Mouse (Mus musculus): ENCODE data around the gene Dnah6. TPM values are rescaled to one million over a fixed set of nuclear protein-coding genes. Genes with fewer than 3 reads are reported as not detected.

Gene Dnah6
- total and polyA plus RNA-seq, 2 experiments from 2014 or later = 0.12 TPM; not detected in 1

- H3K36me3 ChIP-seq (replicated peaks; ENCODE audit: control insufficient read depth, insufficient read depth, low read length) = no peaks in the 10 kb centered on the region
- H3K27ac ChIP-seq (ENCODE audit: low read depth) = no peak overlapping the region
- no peak for ATAC-seq (ENCODE audit: insufficient read depth, low read depth)
- TF ChIP-seq CTCF (IDR thresholded peaks at IDR 0.05; ENCODE audit: low read depth) (no peak), EP300 (IDR thresholded peaks at IDR 0.05; ENCODE audit: low read depth) (no peak)
- 0 out of 2 replicates have a peak, but pooled peaks cover 5% of the 10 kb centered on the region for H3K4me1 ChIP-seq (ENCODE audit: control insufficient read depth, insufficient read depth)
- no peak overlapping the region for H3K4me2 ChIP-seq (ENCODE audit: low read depth, low read length)
- no peaks in the 10 kb centered on the region for H3K9me3 ChIP-seq (replicated peaks; ENCODE audit: control insufficient read depth, low read length)
- H3K9ac ChIP-seq (replicated peaks; ENCODE audit: low read depth, low read length) = no peak overlapping the region
- H3K27me3 ChIP-seq (ENCODE audit: control insufficient read depth, insufficient read depth, low read length) = no peaks in the 10 kb centered on the region
- WGBS = 29% methylated on average over 7 of the region's 7 CpGs
- DNase-seq (ENCODE audit: low spot score) = peak; percentile 13
- H3K4me3 ChIP-seq (ENCODE audit: low read depth, low read length) = no peak overlapping the region
Observed at GRCm38 (mm10) chr6:72989028-72989736, 232.3 kb downstream of the Dnah6 start.

- no peak for TF ChIP-seq EP300 (IDR thresholded peaks at IDR 0.05; ENCODE audit: low read depth)
- no peak for TF ChIP-seq CTCF (IDR thresholded peaks at IDR 0.05; ENCODE audit: low read depth)
- ATAC-seq (ENCODE audit: insufficient read depth, low read depth) (no peak), DNase-seq (ENCODE audit: low spot score) (no peak)
- Histone ChIP-seq H3K9ac (replicated peaks; ENCODE audit: low read depth, low read length) (no peak overlapping the region), H3K4me3 (ENCODE audit: low read depth, low read length) (no peak overlapping the region), H3K27ac (ENCODE audit: low read depth) (no peak overlapping the region), H3K4me2 (ENCODE audit: low read depth, low read length) (no peak overlapping the region), H3K4me1 (ENCODE audit: control insufficient read depth, insufficient read depth) (no peaks in the 10 kb centered on the region), H3K36me3 (replicated peaks; ENCODE audit: control insufficient read depth, insufficient read depth, low read length) (no peaks in the 10 kb centered on the region), H3K27me3 (ENCODE audit: control insufficient read depth, insufficient read depth, low read length) (no peaks in the 10 kb centered on the region), H3K9me3 (replicated peaks; ENCODE audit: control insufficient read depth, low read length) (no peaks in the 10 kb centered on the region)
- 72% methylated on average over 4 of the region's 4 CpGs for WGBS
Observed at GRCm38 (mm10) chr6:72982506-72982905, 238.9 kb downstream of the Dnah6 start.

- TF ChIP-seq CTCF (IDR thresholded peaks at IDR 0.05; ENCODE audit: low read depth) (no peak), EP300 (IDR thresholded peaks at IDR 0.05; ENCODE audit: low read depth) (no peak)
- no peak overlapping the region for H3K4me3 ChIP-seq (ENCODE audit: low read depth, low read length)
- H3K4me2 ChIP-seq (ENCODE audit: low read depth, low read length) = peak overlapping the region; percentile 31; the same call in 1 of the 2 replicates
- 45% methylated on average over 6 of the region's 6 CpGs for WGBS
- no peak for DNase-seq (ENCODE audit: low spot score)
- ATAC-seq (ENCODE audit: insufficient read depth, low read depth) = no peak
- H3K27me3 ChIP-seq (ENCODE audit: control insufficient read depth, insufficient read depth, low read length) = no peaks in the 10 kb centered on the region
- no peaks in the 10 kb centered on the region for H3K36me3 ChIP-seq (replicated peaks; ENCODE audit: control insufficient read depth, insufficient read depth, low read length)
- H3K9ac ChIP-seq (replicated peaks; ENCODE audit: low read depth, low read length) = no peak overlapping the region
- peak overlapping the region; percentile 67; the same call in 1 of the 2 replicates for H3K27ac ChIP-seq (ENCODE audit: low read depth)
- no peaks in the 10 kb centered on the region for H3K4me1 ChIP-seq (ENCODE audit: control insufficient read depth, insufficient read depth)
- H3K9me3 ChIP-seq (replicated peaks; ENCODE audit: control insufficient read depth, low read length) = no peaks in the 10 kb centered on the region
Observed at GRCm38 (mm10) chr6:72981851-72982250, 239.6 kb downstream of the Dnah6 start.

DNA sequence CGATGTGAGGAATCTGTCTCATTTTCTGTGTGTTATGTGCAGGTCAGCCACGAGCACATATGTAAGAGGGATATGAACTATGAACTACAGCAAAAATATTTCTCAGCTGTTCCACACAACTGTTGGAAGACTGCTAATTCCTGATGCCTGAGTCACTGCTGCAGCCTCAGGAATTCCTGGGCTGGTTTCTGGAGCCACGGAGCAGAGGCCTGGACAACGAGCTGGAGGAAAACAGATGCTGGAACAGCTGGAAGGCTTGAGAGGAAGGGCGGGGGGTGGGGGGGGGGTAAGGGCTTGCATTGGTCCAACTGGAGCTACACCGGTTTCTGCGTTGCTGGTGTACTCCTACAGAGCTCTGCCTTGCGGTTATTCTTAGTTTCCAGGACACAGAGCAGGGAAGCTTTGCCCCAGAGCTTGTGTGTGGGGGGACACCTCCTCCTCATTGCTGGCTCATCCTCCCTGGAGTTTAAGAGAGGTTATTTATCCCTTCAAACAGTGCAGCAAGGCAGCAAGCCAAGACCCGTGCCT lies 240.3 kb downstream of the Dnah6 start:
- Histone ChIP-seq H3K27ac (ENCODE audit: low read depth) (peak overlapping the region; percentile 67), H3K4me2 (ENCODE audit: low read depth, low read length) (peak overlapping the region; percentile 31; the same call in 1 of the 2 replicates)
- WGBS = 10% methylated on average over 9 of the region's 9 CpGs

GRCm38 (mm10) chr6:72976866-72977265 lies 244.6 kb downstream of the Dnah6 start:
- WGBS = 76% methylated on average over 2 of the region's 2 CpGs

More for the DNA sequence above, 240.3 kb downstream of the Dnah6 start:
- no peaks in the 10 kb centered on the region for H3K27me3 ChIP-seq (ENCODE audit: control insufficient read depth, insufficient read depth, low read length)
- TF ChIP-seq CTCF (IDR thresholded peaks at IDR 0.05; ENCODE audit: low read depth) (no peak), EP300 (IDR thresholded peaks at IDR 0.05; ENCODE audit: low read depth) (no peak; the same call in 1 of the 2 replicates)
- no peaks in the 10 kb centered on the region for H3K9me3 ChIP-seq (replicated peaks; ENCODE audit: control insufficient read depth, low read length)
- no peak overlapping the region for H3K4me3 ChIP-seq (ENCODE audit: low read depth, low read length)
- ATAC-seq (ENCODE audit: insufficient read depth, low read depth) (peak; percentile 83), DNase-seq (ENCODE audit: low spot score) (peak; percentile 75)
- no peaks in the 10 kb centered on the region for H3K36me3 ChIP-seq (replicated peaks; ENCODE audit: control insufficient read depth, insufficient read depth, low read length)
- no peak overlapping the region for H3K9ac ChIP-seq (replicated peaks; ENCODE audit: low read depth, low read length)
- H3K4me1 ChIP-seq (ENCODE audit: control insufficient read depth, insufficient read depth) = no peaks in the 10 kb centered on the region

More at GRCm38 (mm10) chr6:72976866-72977265, 244.6 kb downstream of the Dnah6 start:
- Histone ChIP-seq H3K27me3 (ENCODE audit: control insufficient read depth, insufficient read depth, low read length) (no peaks in the 10 kb centered on the region), H3K4me2 (ENCODE audit: low read depth, low read length) (no peak overlapping the region), H3K9ac (replicated peaks; ENCODE audit: low read depth, low read length) (no peak overlapping the region), H3K9me3 (replicated peaks; ENCODE audit: control insufficient read depth, low read length) (no peaks in the 10 kb centered on the region), H3K27ac (ENCODE audit: low read depth) (no peak overlapping the region), H3K4me3 (ENCODE audit: low read depth, low read length) (no peak overlapping the region), H3K36me3 (replicated peaks; ENCODE audit: control insufficient read depth, insufficient read depth, low read length) (no peaks in the 10 kb centered on the region), H3K4me1 (ENCODE audit: control insufficient read depth, insufficient read depth) (no peaks in the 10 kb centered on the region)
- ATAC-seq (ENCODE audit: insufficient read depth, low read depth) (no peak), DNase-seq (ENCODE audit: low spot score) (no peak)
- TF ChIP-seq EP300 (IDR thresholded peaks at IDR 0.05; ENCODE audit: low read depth) (no peak), CTCF (IDR thresholded peaks at IDR 0.05; ENCODE audit: low read depth) (no peak)

Data from heart, postnatal 0 days (tissue).